Mouse (Mus musculus) forebrain, embryonic 11.5 days (tissue): ENCODE data around the gene Spopl. TPM values are rescaled to one million over a fixed set of nuclear protein-coding genes. Genes with fewer than 3 reads are reported as not detected.

ENCODE experiments used
- ATAC-seq: fragments of 200-750 bp; cut with Nextera tagmentation; replicated peaks from 2 replicates; pipeline ENCODE4 v1.8.0; 2017; ENCODE audit warnings: moderate TSS enrichment; ENCODE audit not compliant: low FRiP score
- DNase-seq: peaks from one replicate; pipeline ENCODE4 v3.0.0-alpha.2; 2017; ENCODE audit warnings: low spot score
- H3K27ac ChIP-seq: fragments of 300-500 bp; sonication (generic); 2 replicates; pipeline ENCODE4 v1.5.1; 2014; ENCODE audit warnings: low read depth, low read length
- H3K27me3 ChIP-seq: fragments of 300-500 bp; sonication (generic); 2 replicates; pipeline ENCODE4 v1.6.1; 2014; ENCODE audit warnings: mild to moderate bottlenecking, low read length, mixed read lengths; ENCODE audit not compliant: control insufficient read depth, insufficient read depth
- H3K36me3 ChIP-seq: fragments of 300-500 bp; sonication (generic); 2 replicates; pipeline ENCODE4 v1.6.1; 2014; ENCODE audit warnings: mild to moderate bottlenecking, low read length, moderate library complexity, mixed read lengths; ENCODE audit not compliant: control insufficient read depth, insufficient read depth
- H3K4me1 ChIP-seq: fragments of 300-500 bp; sonication (generic); replicated peaks from 2 replicates; pipeline ENCODE4 v1.6.1; 2014; ENCODE audit warnings: low read length, mixed read lengths; ENCODE audit not compliant: control insufficient read depth, insufficient read depth
- H3K4me2 ChIP-seq: fragments of 300-500 bp; sonication (generic); 2 replicates; pipeline ENCODE4 v1.6.1; 2014; ENCODE audit warnings: low read depth, mild to moderate bottlenecking, low read length, moderate library complexity, mixed read lengths; ENCODE audit not compliant: severe bottlenecking
- H3K4me3 ChIP-seq: fragments of 300-500 bp; sonication (generic); 2 replicates; pipeline ENCODE4 v1.5.1; 2014; ENCODE audit warnings: low read depth, low read length
- H3K9ac ChIP-seq: fragments of 300-500 bp; sonication (generic); 2 replicates; pipeline ENCODE4 v1.6.1; 2014; ENCODE audit warnings: low read length
- H3K9me3 ChIP-seq: fragments of 300-500 bp; sonication (generic); 2 replicates; pipeline ENCODE4 v1.6.1; 2016; ENCODE audit warnings: low read length, mixed read lengths; ENCODE audit not compliant: control insufficient read depth
- WGBS: fragments of 180-500 bp; shearing (Covaris S2); extraction: QIAGEN DNeasy Blood & Tissue Kit; methylation state at CpG from one replicate; pipeline ENCODE4 v1.1.7; 2014; 5-methylcytosine and 5-hydroxymethylcytosine counted together
- polyA plus RNA-seq: library from polyadenylated mRNA; unstranded; fragments of >200 nt; fragmentation: Nextera tagmentation; extraction: Ambion mirVana; gene quantifications from 2 replicates; pipeline ENCODE4 v1.2.1, GENCODE M21; 2014

Spopl gene
- polyA plus RNA-seq, 1 experiment from 2014 or later = 11.0 TPM

GRCm38 (mm10) chr2:23467471-23467870, 104.4 kb downstream of the Spopl start:
- 96% methylated on average over 1 of the region's 1 CpGs for WGBS
- H3K27ac ChIP-seq = no peak overlapping the region
- H3K9ac ChIP-seq = no peak overlapping the region
- no peaks in the 10 kb centered on the region for H3K27me3 ChIP-seq
- no peaks in the 10 kb centered on the region for H3K4me1 ChIP-seq
- no peak overlapping the region for H3K4me2 ChIP-seq
- no peak for DNase-seq
- ATAC-seq = no peak
- H3K36me3 ChIP-seq = no peaks in the 10 kb centered on the region
- no peak overlapping the region for H3K4me3 ChIP-seq
- no peaks in the 10 kb centered on the region for H3K9me3 ChIP-seq

GRCm38 (mm10) chr2:23457452-23457851, 114.5 kb downstream of the Spopl start:
- DNase-seq (no peak), ATAC-seq (no peak)
- Histone ChIP-seq H3K4me2 (no peak overlapping the region), H3K27ac (no peak overlapping the region), H3K4me3 (no peak overlapping the region), H3K4me1 (no peaks in the 10 kb centered on the region), H3K27me3 (no peaks in the 10 kb centered on the region), H3K9ac (no peak overlapping the region), H3K36me3 (no peaks in the 10 kb centered on the region), H3K9me3 (no peaks in the 10 kb centered on the region)
